Mouse (Mus musculus) mature B cell (primary cell): ENCODE data around the gene Slc32a1.

Source experiments
- in situ Hi-C: fragments of 300-500 bp; cut with MboI; formaldehyde crosslinking; loops from 2 replicates; pipeline ENCODE4 v1.14.3; 2019

Gene Slc32a1

DNA sequence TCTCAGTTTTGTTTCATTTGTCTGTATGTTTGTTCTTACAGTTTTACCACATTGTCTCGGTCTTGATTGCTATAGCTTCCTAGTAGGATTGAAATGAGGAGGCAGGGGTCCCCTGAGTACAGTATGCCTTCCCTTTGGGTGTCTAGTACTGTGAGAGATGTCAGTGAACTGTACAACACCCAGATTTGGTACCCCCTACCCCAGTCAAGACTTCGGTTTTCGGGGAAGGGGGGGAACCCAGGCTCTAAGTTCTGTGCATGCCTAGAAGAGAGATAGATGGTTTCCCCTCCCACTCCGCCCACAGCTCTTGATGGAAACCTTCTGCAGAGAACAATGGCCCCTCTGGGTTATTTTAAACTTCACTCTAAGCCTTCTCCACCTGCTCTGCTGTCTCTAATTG, 54.5 kb downstream of the Slc32a1 start, which contains the start of gene Ppp1r16b:
TSS of gene Ppp1r16b (plus strand) at position 301 of the 400 bp plus-strand sequence.
- in situ Hi-C loops = loop anchor here (5.0 kb wide), 1 partner anchor 67 kb away; no protein-coding TSS in a partner anchor
